Mouse (Mus musculus) cerebellum, postnatal 25 days (tissue): Measurements from ENCODE around the gene Kpna1.
"Not testable (repeated sequence)": the region's sequence is repeated elsewhere in the genome, so short reads cannot be mapped to it uniquely, and the experiment has no call there.

Experiments
- DNase-seq, 2 experiments: peaks; one replicate each; pipeline ENCODE4 v3.0.0; 2021; ENCODE audit warnings: mixed read lengths in 2 of 2

Gene Kpna1

GRCm38 (mm10) chr16:35978450-35978849 lies at the start of gene Kpna1:
TSS of gene Kpna1 (plus strand) at chr16:35978750.
- not testable (repeated sequence) for DNase-seq

- no peak for DNase-seq
Observed at GRCm38 (mm10) chr16:35932179-35933055, 46.1 kb upstream of the Kpna1 start.

GRCm38 (mm10) chr16:35933181-35933580 lies 45.4 kb upstream of the Kpna1 start:
- DNase-seq: no peak

GRCm38 (mm10) chr16:35938211-35939151 lies 40.1 kb upstream of the Kpna1 start, which contains the start of the genes Parp9 and Dtx3l:
TSS of gene Parp9 (plus strand) at chr16:35938470.
TSS of gene Dtx3l (minus strand) at chr16:35939151.
- peak; percentile 53 to 55 for DNase-seq

GRCm38 (mm10) chr16:35939261-35939660 lies 39.3 kb upstream of the Kpna1 start:
- DNase-seq: peak in 1 of 2 experiments; percentile 5

- peak; percentile 64 to 81 for DNase-seq
Observed at GRCm38 (mm10) chr16:35939690-35940089, 38.9 kb upstream of the Kpna1 start.

GRCm38 (mm10) chr16:35941382-35941781 lies 37.2 kb upstream of the Kpna1 start:
- peak in 1 of 2 experiments; percentile 16 for DNase-seq

GRCm38 (mm10) chr16:35949264-35949663 lies 29.3 kb upstream of the Kpna1 start:
- DNase-seq: no peak

- no peak for DNase-seq
Observed at GRCm38 (mm10) chr16:35951216-35951615, 27.3 kb upstream of the Kpna1 start.

GRCm38 (mm10) chr16:35952628-35953130 lies 25.9 kb upstream of the Kpna1 start:
- DNase-seq: no peak

- not testable (repeated sequence) for DNase-seq
Observed at GRCm38 (mm10) chr16:35965991-35966390, 12.6 kb upstream of the Kpna1 start.

- DNase-seq: no peak
Observed at GRCm38 (mm10) chr16:35966411-35967115, 12.0 kb upstream of the Kpna1 start.

- no peak for DNase-seq
Observed at GRCm38 (mm10) chr16:35967319-35967718, 11.2 kb upstream of the Kpna1 start.

GRCm38 (mm10) chr16:35968149-35968548 lies 10.4 kb upstream of the Kpna1 start:
- DNase-seq: no peak

- no peak for DNase-seq
Observed at GRCm38 (mm10) chr16:35974021-35974420, 4.5 kb upstream of the Kpna1 start.

- DNase-seq: peak; percentile 97 to 99
Observed at GRCm38 (mm10) chr16:35981363-35981821, 2.8 kb downstream of the Kpna1 start.

- DNase-seq: no peak
Observed at GRCm38 (mm10) chr16:35982506-35982901, 4.0 kb downstream of the Kpna1 start.

GRCm38 (mm10) chr16:35982902-35983516 lies 4.5 kb downstream of the Kpna1 start:
- DNase-seq: peak; percentile 95 to 97

- DNase-seq: peak; percentile 76 to 85
Observed at GRCm38 (mm10) chr16:35983517-35984101, 5.1 kb downstream of the Kpna1 start.

- DNase-seq: no peak
Observed at GRCm38 (mm10) chr16:35984471-35984870, 5.9 kb downstream of the Kpna1 start.

GRCm38 (mm10) chr16:35987930-35988329 lies 9.4 kb downstream of the Kpna1 start:
- DNase-seq: no peak
